Mouse (Mus musculus): Measurements from ENCODE around the gene Add1. TPM values are rescaled to one million over a fixed set of nuclear protein-coding genes. Genes with fewer than 3 reads are reported as not detected.
"Not testable (repeated sequence)": the region's sequence is repeated elsewhere in the genome, so short reads cannot be mapped to it uniquely, and the experiment has no call there.

Gene Add1
- polyA plus RNA-seq, 1 experiment from 2014 or later, result 164 TPM

DNA sequence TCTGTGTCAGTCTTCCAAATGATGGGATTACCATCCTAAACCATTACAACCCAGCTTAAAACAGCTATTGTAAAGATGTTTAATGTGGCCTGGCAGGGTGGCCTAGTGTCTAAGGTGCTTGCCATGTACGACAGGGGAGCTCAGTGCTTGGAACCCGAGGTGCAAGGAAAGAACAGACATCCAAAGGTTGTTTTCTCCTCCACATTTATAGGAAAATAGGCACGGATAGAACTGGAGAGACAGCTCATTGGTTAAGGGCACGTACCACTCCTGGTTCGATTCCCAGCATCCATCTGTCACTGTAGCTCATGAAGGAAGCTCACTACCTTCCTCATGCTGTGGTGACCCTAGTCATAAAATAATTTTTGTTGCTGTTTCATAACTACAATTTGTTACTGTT lies 14.4 kb downstream of the Add1 start:
- peaks cover 75% of the 10 kb centered on the region for H3K4me1 ChIP-seq
- 86% methylated on average over 5 of the region's 5 CpGs for WGBS (ENCODE audit: insufficient replicate concordance)
- H3K4me2 ChIP-seq, result no peak overlapping the region
- no peak overlapping the region for H3K9ac ChIP-seq
- H3K36me3 ChIP-seq, result peaks cover 40% of the 10 kb centered on the region
- no peaks in the 10 kb centered on the region for H3K27me3 ChIP-seq (replicated peaks)
- no peak for ATAC-seq
- no peaks in the 10 kb centered on the region for H3K9me3 ChIP-seq (replicated peaks)
- H3K27ac ChIP-seq, result no peak overlapping the region
- H3K4me3 ChIP-seq, result no peak overlapping the region

DNA sequence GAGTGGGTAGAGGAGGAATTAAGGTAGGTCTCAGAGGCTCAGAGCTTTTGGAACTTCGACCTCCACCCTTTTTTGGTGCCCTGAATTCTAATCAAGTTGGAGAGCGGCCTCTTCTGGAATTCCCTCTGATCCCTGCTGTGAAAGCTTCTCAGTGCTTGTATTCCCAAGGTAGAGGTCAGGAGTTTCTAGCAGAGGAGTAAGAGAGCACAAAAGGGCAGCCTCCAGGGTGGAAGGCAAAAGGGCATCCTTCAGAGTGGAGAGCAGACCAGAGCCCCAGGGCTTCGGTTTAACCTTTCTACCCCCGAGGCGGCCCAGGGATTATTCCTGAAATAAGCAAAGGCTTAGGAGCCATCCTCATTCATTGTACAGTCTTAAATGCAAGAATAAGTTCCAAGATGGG lies 16.6 kb downstream of the Add1 start:
- Histone ChIP-seq H3K9me3 (replicated peaks) (no peaks in the 10 kb centered on the region), H3K9ac (no peak overlapping the region), H3K4me3 (no peak overlapping the region), H3K4me1 (peaks cover 63% of the 10 kb centered on the region), H3K4me2 (no peak overlapping the region), H3K36me3 (peaks cover 44% of the 10 kb centered on the region), H3K27me3 (replicated peaks) (no peaks in the 10 kb centered on the region), H3K27ac (no peak overlapping the region)
- ATAC-seq, result no peak
- WGBS (ENCODE audit: insufficient replicate concordance), result 70% methylated on average over 5 of the region's 5 CpGs

DNA sequence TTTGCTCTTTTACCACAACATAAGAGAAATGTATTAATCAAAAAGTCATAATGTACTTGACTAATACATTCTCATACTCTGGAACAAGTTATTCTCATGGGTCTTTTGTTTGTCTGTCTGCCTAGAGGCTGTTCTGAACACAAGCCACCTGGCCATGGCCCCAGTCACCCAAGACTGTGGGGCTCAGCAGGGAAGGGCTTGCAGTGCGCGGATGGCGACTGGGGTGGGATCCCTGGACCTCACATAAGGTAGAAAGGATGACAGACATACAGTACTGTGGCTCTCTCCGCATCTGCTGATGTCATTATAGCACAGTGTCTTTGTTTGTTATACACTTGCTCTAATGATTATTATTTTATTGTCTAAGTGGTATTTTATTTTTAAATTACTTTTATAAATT lies 17.2 kb downstream of the Add1 start:
- H3K36me3 ChIP-seq, result peaks cover 43% of the 10 kb centered on the region
- peaks cover 58% of the 10 kb centered on the region for H3K4me1 ChIP-seq
- no peaks in the 10 kb centered on the region for H3K9me3 ChIP-seq (replicated peaks)
- no peak overlapping the region for H3K4me2 ChIP-seq
- no peak overlapping the region for H3K9ac ChIP-seq
- H3K4me3 ChIP-seq, result no peak overlapping the region
- no peak overlapping the region for H3K27ac ChIP-seq
- H3K27me3 ChIP-seq (replicated peaks), result no peaks in the 10 kb centered on the region
- no peak for ATAC-seq
- WGBS (ENCODE audit: insufficient replicate concordance), result 85% methylated on average over 4 of the region's 4 CpGs

DNA sequence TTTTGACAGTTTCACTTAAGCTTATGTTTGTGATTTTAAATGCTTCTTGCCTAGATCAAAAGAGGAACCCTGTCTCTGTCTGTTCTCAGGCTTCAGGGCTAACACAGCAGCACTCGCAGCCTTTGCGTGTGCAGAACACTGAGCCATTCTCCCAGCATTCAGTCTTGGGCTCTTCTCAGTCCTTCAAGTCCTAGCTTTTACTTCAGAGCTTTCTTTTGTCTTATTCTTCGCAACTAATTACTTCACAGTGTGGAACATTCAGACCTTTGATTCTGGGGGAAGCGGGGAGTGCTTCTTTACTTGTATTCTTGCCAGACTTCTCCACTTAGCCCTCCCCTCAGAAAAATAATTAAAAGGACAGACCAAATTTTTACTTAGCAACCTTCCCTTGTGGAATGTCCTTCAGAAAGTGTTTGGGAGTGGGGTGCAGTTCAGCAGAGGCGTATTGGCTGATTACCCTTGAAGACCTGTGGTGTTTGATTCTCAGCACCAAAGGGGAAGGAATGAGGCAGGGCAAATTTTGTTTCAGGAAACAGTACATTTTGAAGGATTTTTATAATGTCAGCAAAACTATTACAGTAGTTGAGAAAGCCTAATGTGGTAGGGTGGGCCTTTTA lies 18.0 kb downstream of the Add1 start:
- no peak for ATAC-seq
- Histone ChIP-seq H3K36me3 (peaks cover 41% of the 10 kb centered on the region), H3K9me3 (replicated peaks) (no peaks in the 10 kb centered on the region), H3K9ac (no peak overlapping the region), H3K27ac (0 out of 2 replicates have a peak overlapping the region, but pooled peaks have one; percentile 10), H3K27me3 (replicated peaks) (no peaks in the 10 kb centered on the region), H3K4me1 (peaks cover 50% of the 10 kb centered on the region), H3K4me3 (no peak overlapping the region), H3K4me2 (no peak overlapping the region)
- 90% methylated on average over 5 of the region's 5 CpGs for WGBS (ENCODE audit: insufficient replicate concordance)

DNA sequence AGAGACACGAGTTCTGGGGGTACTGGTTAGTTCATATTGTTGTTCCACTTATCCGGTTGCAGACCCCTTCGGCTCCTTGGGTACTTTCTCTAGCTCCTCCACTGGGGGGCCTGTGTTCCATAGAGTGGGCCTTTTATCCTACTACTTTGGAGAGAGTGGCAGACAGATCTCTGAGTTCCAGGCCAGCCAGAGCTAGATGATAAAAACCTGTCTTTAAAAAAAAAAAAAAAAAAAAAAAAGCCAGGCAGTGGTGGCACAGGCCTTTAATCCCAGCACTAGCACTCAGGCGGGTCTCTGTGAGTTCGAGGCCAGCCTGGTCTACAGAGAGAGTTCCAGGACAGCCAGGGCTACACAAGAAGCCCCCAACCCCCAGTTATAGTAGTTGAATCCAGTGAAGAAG lies 18.8 kb downstream of the Add1 start:
- ATAC-seq; H3K4me2 ChIP-seq; H3K27ac ChIP-seq; H3K4me3 ChIP-seq; H3K9ac ChIP-seq; H3K9me3 ChIP-seq (replicated peaks); H3K27me3 ChIP-seq (replicated peaks): not testable (repeated sequence)
- Histone ChIP-seq H3K4me1 (peaks cover 47% of the 10 kb centered on the region), H3K36me3 (peaks cover 48% of the 10 kb centered on the region)
- 89% methylated on average over 5 of the region's 5 CpGs for WGBS (ENCODE audit: insufficient replicate concordance)

DNA sequence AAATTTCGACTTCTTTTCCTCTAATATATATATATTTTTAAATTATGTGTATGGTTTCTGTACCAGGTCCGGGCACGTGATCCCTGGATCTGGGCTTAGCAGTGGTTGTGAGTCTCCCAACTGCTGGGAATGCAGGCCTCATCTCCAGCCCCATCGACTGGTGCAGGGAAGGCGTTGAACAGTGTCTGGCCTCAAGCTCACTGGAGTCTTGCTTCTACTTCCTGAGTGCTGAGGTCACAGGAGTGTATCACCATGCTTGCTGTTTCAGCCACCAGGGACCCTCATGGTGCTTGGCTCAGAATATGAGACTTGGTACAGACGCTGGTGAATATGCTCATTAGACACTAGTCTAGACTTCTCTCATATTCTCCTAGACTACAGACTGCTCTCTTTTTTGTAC lies 19.2 kb downstream of the Add1 start:
- Histone ChIP-seq H3K36me3 (peaks cover 53% of the 10 kb centered on the region), H3K4me2 (no peak overlapping the region), H3K9me3 (replicated peaks) (no peaks in the 10 kb centered on the region), H3K9ac (no peak overlapping the region), H3K27me3 (replicated peaks) (no peaks in the 10 kb centered on the region), H3K4me1 (peaks cover 43% of the 10 kb centered on the region), H3K4me3 (no peak overlapping the region), H3K27ac (no peak overlapping the region)
- no peak for ATAC-seq
- WGBS (ENCODE audit: insufficient replicate concordance), result 84% methylated on average over 6 of the region's 6 CpGs

DNA sequence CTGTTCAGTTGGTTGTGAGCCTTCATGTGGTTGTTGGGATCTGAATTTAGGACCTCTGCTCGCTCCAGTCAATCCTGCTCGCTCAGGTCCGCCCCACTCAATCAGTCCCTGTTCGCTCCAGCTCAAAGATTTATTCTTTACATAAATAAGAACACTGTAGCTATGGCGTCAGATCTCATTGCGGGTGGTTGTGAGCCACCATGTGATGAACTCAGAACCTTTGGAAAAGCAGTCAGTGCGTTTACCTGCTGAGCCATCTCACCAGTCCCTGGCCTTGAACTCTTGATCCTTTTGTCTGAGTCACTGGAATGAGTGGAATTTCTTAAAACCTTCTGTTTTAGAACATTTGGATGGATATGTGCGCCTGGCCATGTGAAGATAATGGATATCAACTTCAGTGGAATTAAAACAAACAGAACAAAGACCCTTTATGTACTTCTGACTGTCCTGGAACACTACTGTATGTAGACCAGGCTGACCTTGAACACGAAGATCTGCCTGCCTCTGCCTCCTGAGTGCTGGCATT lies 19.8 kb downstream of the Add1 start:
- Histone ChIP-seq H3K4me1 (peaks cover 37% of the 10 kb centered on the region), H3K36me3 (peaks cover 56% of the 10 kb centered on the region), H3K27ac (no peak overlapping the region), H3K9ac (no peak overlapping the region), H3K27me3 (replicated peaks) (no peaks in the 10 kb centered on the region), H3K9me3 (replicated peaks) (no peaks in the 10 kb centered on the region), H3K4me3 (no peak overlapping the region), H3K4me2 (no peak overlapping the region)
- ATAC-seq, result no peak
- WGBS (ENCODE audit: insufficient replicate concordance), result 94% methylated on average over 9 of the region's 9 CpGs

DNA sequence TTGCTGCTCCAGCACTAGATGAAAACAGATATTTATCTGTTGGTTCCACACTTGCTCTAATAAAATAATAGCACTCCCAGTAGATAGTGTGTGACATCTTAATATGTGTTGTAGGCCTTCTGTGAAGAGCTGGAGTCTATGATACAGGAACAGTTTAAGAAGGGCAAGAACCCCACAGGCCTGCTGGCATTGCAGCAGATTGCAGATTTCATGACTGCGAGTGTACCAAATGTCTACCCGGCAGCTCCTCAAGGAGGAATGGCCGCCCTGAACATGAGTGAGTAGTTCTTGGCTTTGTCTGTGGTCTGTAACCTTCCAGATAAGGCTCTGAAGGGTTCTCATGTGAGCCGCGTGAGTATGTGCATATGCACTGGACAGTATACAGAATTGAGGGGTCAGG lies 31.1 kb downstream of the Add1 start:
- no peak for ATAC-seq
- Histone ChIP-seq H3K27me3 (replicated peaks) (no peaks in the 10 kb centered on the region), H3K4me2 (no peak overlapping the region), H3K4me1 (no peaks in the 10 kb centered on the region), H3K9me3 (replicated peaks) (no peaks in the 10 kb centered on the region), H3K4me3 (no peak overlapping the region), H3K27ac (no peak overlapping the region), H3K9ac (no peak overlapping the region), H3K36me3 (peaks cover 94% of the 10 kb centered on the region)
- 66% methylated on average over 5 of the region's 5 CpGs for WGBS (ENCODE audit: insufficient replicate concordance)

DNA sequence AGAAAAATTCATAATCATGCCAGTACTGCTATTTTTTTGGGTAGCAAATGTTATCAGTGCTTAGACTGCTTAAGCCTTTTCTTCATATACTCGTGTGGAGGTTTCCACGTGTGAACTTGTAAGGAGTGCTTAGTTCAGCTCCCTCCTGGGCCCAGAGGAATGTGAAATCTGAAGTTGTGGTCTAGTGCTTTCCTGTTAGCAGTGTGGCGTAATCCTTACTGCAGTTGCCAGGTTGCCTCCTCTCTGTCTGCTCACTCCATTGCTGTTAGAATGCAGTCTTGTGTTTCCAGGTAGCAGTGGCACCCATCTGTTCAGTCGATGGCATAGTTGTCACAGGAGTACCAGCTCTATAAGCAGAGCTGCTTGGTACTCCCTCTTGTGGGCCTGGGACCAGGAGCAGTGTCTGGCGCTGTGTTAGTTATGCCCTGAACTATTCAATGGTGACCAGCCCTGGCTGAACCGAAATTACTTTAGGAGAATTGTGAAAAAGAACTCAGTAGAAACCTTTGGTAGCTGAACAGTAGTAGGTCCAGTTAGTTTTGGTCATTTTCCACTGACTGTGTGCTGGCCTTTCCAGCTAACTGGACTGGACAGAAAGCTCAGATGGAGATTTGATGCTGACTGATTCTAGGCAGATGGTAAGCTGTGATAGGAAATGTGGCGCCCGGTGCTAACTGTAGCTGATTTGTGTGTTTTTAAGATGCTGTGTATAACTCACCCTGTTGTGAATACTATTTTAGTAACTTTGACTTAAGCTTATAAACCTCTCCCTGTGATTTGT lies 33.8 kb downstream of the Add1 start:
- Histone ChIP-seq H3K9me3 (replicated peaks) (no peaks in the 10 kb centered on the region), H3K27me3 (replicated peaks) (no peaks in the 10 kb centered on the region), H3K36me3 (peaks cover 94% of the 10 kb centered on the region), H3K4me1 (no peaks in the 10 kb centered on the region), H3K27ac (no peak overlapping the region), H3K4me3 (no peak overlapping the region), H3K4me2 (no peak overlapping the region), H3K9ac (no peak overlapping the region)
- ATAC-seq, result no peak
- WGBS (ENCODE audit: insufficient replicate concordance), result 73% methylated on average over 8 of the region's 8 CpGs

DNA sequence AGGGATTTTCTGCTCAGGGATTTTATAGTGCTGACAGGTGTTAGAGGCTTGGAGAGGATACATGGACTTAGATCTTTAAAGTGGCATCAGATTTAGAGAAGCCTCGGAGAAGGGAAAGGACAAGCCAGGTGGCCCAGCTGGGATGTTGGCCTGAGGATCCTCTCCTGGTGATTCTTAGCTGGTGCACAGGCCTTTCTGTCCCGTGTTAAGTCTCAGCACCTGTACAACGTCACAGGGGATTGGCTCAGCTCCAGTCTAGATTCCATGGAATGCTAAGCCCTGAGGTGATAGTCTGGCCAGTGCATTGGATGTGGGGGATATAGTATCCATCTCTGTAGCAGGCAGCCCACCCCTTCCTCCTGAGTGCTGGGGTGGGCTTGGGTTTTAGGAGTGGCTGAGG lies 34.8 kb downstream of the Add1 start:
- Histone ChIP-seq H3K4me2 (no peak overlapping the region), H3K4me1 (no peaks in the 10 kb centered on the region), H3K36me3 (peaks cover 93% of the 10 kb centered on the region), H3K9me3 (replicated peaks) (no peaks in the 10 kb centered on the region), H3K4me3 (no peak overlapping the region), H3K27ac (no peak overlapping the region), H3K9ac (no peak overlapping the region), H3K27me3 (replicated peaks) (no peaks in the 10 kb centered on the region)
- no peak for ATAC-seq
- 90% methylated on average over 3 of the region's 3 CpGs for WGBS (ENCODE audit: insufficient replicate concordance)

DNA sequence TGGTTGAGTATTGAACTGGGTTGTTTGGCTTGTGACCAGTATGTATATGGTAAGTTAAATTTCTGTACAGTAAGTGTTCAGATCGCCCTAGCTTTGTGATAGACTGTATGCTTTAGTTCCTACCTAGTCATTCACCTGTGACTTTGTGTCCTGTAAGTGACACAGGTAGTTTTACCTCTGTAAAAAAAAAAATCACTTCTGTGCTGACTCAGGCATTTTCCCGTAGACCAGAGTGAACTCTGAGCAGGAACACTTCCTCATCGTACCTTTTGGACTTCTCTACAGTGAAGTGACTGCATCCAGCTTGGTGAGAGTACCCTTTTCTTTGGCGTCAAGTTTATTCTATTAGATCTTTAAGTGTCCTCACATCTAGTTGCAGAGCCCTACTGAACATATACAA lies 36.5 kb downstream of the Add1 start:
- H3K27ac ChIP-seq, result no peak overlapping the region
- no peaks in the 10 kb centered on the region for H3K4me1 ChIP-seq
- H3K4me3 ChIP-seq, result no peak overlapping the region
- peaks cover 97% of the 10 kb centered on the region for H3K36me3 ChIP-seq
- H3K9me3 ChIP-seq (replicated peaks), result no peaks in the 10 kb centered on the region
- H3K27me3 ChIP-seq (replicated peaks), result no peaks in the 10 kb centered on the region
- WGBS (ENCODE audit: insufficient replicate concordance), result 84% methylated on average over 4 of the region's 4 CpGs
- ATAC-seq, result no peak
- no peak overlapping the region for H3K4me2 ChIP-seq
- no peak overlapping the region for H3K9ac ChIP-seq

DNA sequence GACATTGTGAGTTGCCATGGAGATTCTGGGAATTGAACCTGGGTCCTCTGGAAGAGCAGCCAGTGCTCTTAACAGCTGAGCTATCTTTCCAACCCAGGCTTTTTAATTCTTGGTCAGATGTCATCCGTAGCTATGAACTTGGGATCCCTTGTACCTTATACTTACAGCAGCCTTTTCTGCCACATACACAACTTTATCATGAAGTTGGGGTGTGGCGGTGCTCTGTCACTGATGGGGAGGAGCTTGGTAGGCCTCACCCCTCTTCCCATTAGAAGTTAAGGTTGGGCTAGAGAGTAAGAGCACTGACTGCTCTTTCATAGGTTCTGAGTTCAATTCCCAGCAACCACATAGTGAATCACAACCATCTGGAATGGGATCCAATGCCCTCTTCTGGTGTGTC lies 59.5 kb downstream of the Add1 start:
- H3K27ac ChIP-seq, result peak overlapping the region; percentile 38
- peak overlapping the region; percentile 5; the same call in 1 of the 2 replicates for H3K9ac ChIP-seq
- no peaks in the 10 kb centered on the region for H3K27me3 ChIP-seq (replicated peaks)
- 59% methylated on average over 2 of the region's 2 CpGs for WGBS (ENCODE audit: insufficient replicate concordance)
- peak overlapping the region; percentile 32; the same call in 1 of the 2 replicates for H3K4me2 ChIP-seq
- peaks cover 56% of the 10 kb centered on the region for H3K4me1 ChIP-seq
- H3K9me3 ChIP-seq (replicated peaks), result no peaks in the 10 kb centered on the region
- H3K36me3 ChIP-seq, result peaks cover 83% of the 10 kb centered on the region
- peak; percentile 52 for ATAC-seq
- no peak overlapping the region for H3K4me3 ChIP-seq

Data from liver, embryonic 12.5 days (tissue).